Mouse (Mus musculus): ENCODE results near the gene 1700125H20Rik.

Gene 1700125H20Rik

GRCm38 (mm10) chr11:85184839-85185238 lies 14.6 kb downstream of the 1700125H20Rik start:
- DNase-seq, result no peak

- DNase-seq, result no peak
Observed at GRCm38 (mm10) chr11:85189110-85189509, 18.9 kb downstream of the 1700125H20Rik start.

DNA sequence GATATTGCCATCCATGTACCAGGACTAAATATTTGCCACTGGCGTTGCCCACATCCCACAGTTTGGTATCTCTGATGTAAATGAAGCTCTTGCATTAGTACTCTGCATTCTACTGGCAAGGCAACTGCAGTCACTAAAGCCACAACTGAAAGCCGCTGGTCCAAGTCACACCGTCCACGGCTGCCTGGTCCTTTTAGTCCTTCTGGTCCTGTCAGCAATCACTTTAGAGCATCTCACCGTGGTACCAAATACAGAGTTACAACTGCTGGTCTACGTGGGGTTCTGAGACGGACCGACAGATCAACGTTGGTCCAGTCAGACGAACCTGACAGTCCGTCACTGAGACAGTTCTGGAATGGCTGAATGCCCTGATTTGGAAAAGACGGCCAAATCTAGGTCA lies 20.5 kb downstream of the 1700125H20Rik start:
- DNase-seq, result no peak

GRCm38 (mm10) chr11:85194206-85194605 lies 24.0 kb downstream of the 1700125H20Rik start:
- no peak for DNase-seq

GRCm38 (mm10) chr11:85196046-85196445 lies 25.8 kb downstream of the 1700125H20Rik start:
- no peak for DNase-seq

DNA sequence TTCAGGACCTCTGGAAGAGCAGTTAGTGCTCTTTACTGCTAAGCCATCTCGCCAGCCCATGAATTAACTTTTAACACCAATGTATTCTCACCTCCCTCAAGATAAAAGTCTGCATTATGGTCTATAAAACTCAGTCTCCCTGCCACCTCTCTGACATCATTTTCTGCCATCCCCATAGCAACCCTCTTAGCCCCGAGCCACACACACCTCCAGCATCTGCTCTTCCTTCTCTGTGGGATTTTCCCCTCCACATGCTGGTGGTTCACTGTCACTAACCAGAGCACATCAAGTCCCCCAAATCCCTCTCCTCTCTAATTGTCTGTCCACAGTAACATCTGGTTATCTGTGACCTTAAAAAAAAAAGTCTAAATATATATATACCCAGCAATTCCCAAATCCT lies 28.7 kb downstream of the 1700125H20Rik start:
- DNase-seq, result no peak

DNA sequence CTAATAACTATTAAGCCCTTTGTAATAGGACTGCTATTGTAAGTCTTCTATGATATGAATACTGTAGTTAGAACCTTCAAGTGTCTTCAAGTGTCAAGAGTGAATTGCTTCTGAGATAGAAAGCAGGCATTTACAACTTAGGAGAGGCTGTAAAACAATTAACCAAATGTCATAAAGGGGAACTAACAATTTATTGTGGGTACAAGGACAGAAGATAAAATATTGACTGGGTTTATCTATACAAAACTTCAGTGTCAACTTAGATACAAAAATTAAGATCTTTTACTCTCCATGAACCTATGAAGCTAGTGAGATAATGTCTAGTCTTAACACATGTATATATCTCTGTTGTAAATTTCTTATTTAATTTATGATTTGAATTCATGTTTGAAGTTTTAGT lies 36.0 kb downstream of the 1700125H20Rik start:
- DNase-seq, result no peak

GRCm38 (mm10) chr11:85211151-85211550 lies 40.9 kb downstream of the 1700125H20Rik start:
- DNase-seq, result no peak

- no peak for DNase-seq
Observed at GRCm38 (mm10) chr11:85213215-85213614, 43.0 kb downstream of the 1700125H20Rik start.

GRCm38 (mm10) chr11:85214679-85215078 lies 44.5 kb downstream of the 1700125H20Rik start:
- no peak for DNase-seq

DNA sequence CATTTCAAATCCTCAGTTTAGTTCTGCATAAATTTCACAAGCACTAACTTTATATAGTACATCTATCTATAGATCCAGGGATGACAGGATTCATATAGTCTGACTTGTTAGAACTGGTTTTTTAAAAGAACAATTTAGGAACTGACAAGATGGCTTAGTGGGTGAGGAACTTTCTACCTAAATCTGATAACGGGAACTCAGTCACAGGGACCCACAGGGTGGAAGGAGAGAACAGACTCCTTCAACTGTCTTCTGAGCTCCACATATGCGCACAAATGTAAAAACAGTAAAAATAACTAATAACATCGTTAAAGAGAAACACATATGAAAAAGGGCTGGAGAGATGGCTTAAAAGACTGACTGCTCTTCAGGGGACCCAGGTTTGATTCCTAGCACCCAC lies 48.8 kb downstream of the 1700125H20Rik start:
- no peak for DNase-seq

DNA sequence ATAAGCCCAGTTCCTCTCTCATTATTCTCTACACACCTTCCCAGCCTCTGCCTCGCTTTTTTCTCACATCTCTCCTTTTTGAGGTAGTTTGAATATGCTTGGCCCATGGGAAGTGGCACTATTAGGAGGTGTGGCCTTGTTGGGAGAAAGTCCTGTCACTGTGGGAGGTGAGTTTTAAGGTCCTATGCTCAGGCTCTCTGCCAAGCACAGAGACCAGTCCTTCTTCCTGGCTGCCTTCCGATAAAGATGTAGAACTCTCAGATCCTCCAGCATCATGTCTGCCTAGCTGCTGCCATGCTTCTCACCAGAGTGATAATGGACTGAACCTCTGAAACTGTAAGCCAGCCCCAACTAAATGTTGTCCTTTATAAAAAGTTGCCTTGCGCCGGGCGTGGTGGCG lies 52.4 kb downstream of the 1700125H20Rik start:
- DNase-seq, result no peak

GRCm38 (mm10) chr11:85223248-85223647 lies 53.0 kb downstream of the 1700125H20Rik start:
- DNase-seq, result no peak

Data from cerebellum, adult 18-20 months (tissue).